Mouse (Mus musculus): ENCODE data around the gene Olfr1219. TPM values are rescaled to one million over a fixed set of nuclear protein-coding genes. Genes with fewer than 3 reads are reported as not detected.

Gene Olfr1219
- total RNA-seq (2023): not detected in 2 replicates

GRCm38 (mm10) chr2:89083413-89083812 is at the start of gene Olfr1219:
Olfr1219 (minus strand) TSS chr2:89083513.

GRCm38 (mm10) chr2:89132954-89133353 is 49.6 kb upstream of the Olfr1219 start, which contains the start of gene Olfr1222:
Olfr1222 (minus strand) TSS chr2:89133054.

GRCm38 (mm10) chr2:89117183-89117582 is 33.9 kb upstream of the Olfr1219 start, which contains the start of gene Olfr1221:
Olfr1221 (minus strand) TSS chr2:89117283.

GRCm38 (mm10) chr2:89106735-89107134 is 23.4 kb upstream of the Olfr1219 start, which contains the start of gene Olfr1220:
Olfr1220 (minus strand) TSS chr2:89106835.

GRCm38 (mm10) chr2:89061087-89061486 is 22.2 kb downstream of the Olfr1219 start, which contains the start of gene Olfr1218:
Olfr1218 (minus strand) TSS chr2:89061187.

GRCm38 (mm10) chr2:89031965-89032364 is 51.3 kb downstream of the Olfr1219 start, which contains the start of gene Olfr1217:
Olfr1217 (minus strand) TSS chr2:89032065.

Other genes with a start within 250 kb of the Olfr1219 start
- gene Olfr1204, start 234.2 kb downstream of the Olfr1219 start, total RNA-seq (2023): not detected in 2 replicates
- not detected in 2 replicates for gene Olfr1206, start 220.3 kb downstream of the Olfr1219 start, total RNA-seq (2023)
- gene Olfr1208, start 181.2 kb downstream of the Olfr1219 start, total RNA-seq (2023): not detected in 2 replicates
- not detected in 2 replicates for gene Olfr1209, start 168.4 kb downstream of the Olfr1219 start, total RNA-seq (2023)
- gene Olfr1211, start 145.4 kb downstream of the Olfr1219 start, total RNA-seq (2023): not detected in 2 replicates
- gene Olfr1212, start 129.5 kb downstream of the Olfr1219 start, total RNA-seq (2023): not detected in 2 replicates
- gene Gm13762, start 103.2 kb downstream of the Olfr1219 start, total RNA-seq (2023): not detected in 2 replicates
- gene Olfr1214, start 90.9 kb downstream of the Olfr1219 start, total RNA-seq (2023): not detected in 2 replicates
- not detected in 2 replicates for gene Olfr1215, start 76.5 kb downstream of the Olfr1219 start, total RNA-seq (2023)
- gene Olfr1216, start 65.2 kb downstream of the Olfr1219 start, total RNA-seq (2023): not detected in 2 replicates
- not detected in 2 replicates for gene Olfr1217, start 51.4 kb downstream of the Olfr1219 start, total RNA-seq (2023)
- gene Olfr1218, start 22.3 kb downstream of the Olfr1219 start, total RNA-seq (2023): not detected in 2 replicates
- gene Olfr1220, start 23.3 kb upstream of the Olfr1219 start, total RNA-seq (2023): not detected in 2 replicates
- gene Olfr1221, start 33.8 kb upstream of the Olfr1219 start, total RNA-seq (2023): not detected in 2 replicates
- not detected in 2 replicates for gene Olfr1222, start 49.5 kb upstream of the Olfr1219 start, total RNA-seq (2023)
- not detected in 2 replicates for gene Olfr1223, start 68.0 kb upstream of the Olfr1219 start, total RNA-seq (2023)
- gene Olfr1224-ps1, start 80.6 kb upstream of the Olfr1219 start, total RNA-seq (2023): not detected in 2 replicates
- gene Olfr1225, start 91.2 kb upstream of the Olfr1219 start, total RNA-seq (2023): not detected in 2 replicates
- not detected in 2 replicates for gene Olfr1226, start 116.5 kb upstream of the Olfr1219 start, total RNA-seq (2023)
- gene Olfr1228, start 170.5 kb upstream of the Olfr1219 start, total RNA-seq (2023): not detected in 2 replicates
- gene Olfr1229, start 204.5 kb upstream of the Olfr1219 start, total RNA-seq (2023): not detected in 2 replicates
- gene Olfr1230, start 213.8 kb upstream of the Olfr1219 start, total RNA-seq (2023): not detected in 2 replicates
- gene Olfr1231, start 223.6 kb upstream of the Olfr1219 start, total RNA-seq (2023): not detected in 2 replicates
- not detected in 2 replicates for gene Olfr1232, start 246.2 kb upstream of the Olfr1219 start, total RNA-seq (2023)

Measured in neutrophil, adult 65 days (primary cell).